Mouse (Mus musculus): ENCODE results near the gene Sorl1. TPM values are rescaled to one million over a fixed set of nuclear protein-coding genes. Genes with fewer than 3 reads are reported as not detected.

Sorl1 gene
- 3.9 and 7.0 TPM in 2 replicates for polyA plus RNA-seq (2016; fragmentation: Nextera tagmentation; extraction: Ambion mirVana)

DNA sequence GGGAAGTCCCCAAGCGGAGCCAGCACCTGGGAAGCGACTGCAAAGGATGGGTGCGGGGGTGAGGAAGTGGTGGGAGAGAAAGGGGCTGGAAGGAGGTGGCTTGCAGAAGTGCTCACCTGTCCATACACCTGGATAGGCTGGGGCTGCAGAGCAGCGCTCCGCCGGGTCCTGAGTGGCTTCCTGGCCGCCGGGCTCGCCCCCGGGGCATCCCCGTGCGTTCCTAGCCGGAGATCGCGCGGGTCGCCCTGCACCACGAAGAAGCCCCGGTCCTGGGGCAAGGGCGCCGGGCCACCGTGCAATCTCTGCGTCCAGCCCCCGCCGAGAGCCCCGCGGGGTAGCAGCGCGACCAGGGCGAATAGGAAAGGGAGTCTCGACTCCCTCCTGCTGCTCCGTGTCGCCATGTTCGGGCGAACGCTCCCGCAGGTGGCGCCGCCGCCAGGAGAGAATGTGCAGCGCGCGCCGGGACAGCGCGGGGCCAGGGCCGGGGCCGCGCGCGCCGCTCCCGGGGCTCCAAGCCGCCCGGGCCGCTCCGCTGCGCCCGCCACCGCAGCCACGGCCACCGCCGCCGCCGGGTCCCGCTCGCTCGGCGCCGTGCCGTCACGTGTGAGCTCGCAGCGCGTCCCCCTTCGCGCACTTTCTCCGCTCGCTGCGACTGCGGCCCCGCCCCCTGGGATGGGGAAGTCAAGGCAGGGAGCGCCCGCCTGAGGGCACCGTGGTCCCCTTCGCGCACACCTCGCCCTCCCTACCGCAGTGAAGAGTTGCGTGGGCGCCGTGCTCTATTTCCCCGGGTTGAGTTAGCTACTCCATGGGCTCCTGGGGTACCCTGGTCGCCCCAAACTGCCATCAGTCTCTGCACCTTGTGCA is at the start of gene Sorl1:
Gene Sorl1 (minus strand): TSS at position 585 of the 864 bp plus-strand sequence.
- under 1% methylated on average over 94 of the region's 94 CpGs for WGBS
- Histone ChIP-seq H3K36me3 (replicated peaks) (no peaks in the 10 kb centered on the region), H3K4me3 (peak within 1 kb of the TSS; percentile 84), H3K27me3 (replicated peaks; ENCODE audit: low read depth, poor library complexity, severe bottlenecking) (peaks cover 67% of the 10 kb centered on the region), H3K9me3 (no peaks in the 10 kb centered on the region), H3K27ac (replicated peaks) (peak within 1 kb of the TSS; percentile 88), H3K4me1 (peaks cover 31% of the 10 kb centered on the region)
- peak; percentile 83 for DNase-seq (ENCODE audit: low spot score)

DNA sequence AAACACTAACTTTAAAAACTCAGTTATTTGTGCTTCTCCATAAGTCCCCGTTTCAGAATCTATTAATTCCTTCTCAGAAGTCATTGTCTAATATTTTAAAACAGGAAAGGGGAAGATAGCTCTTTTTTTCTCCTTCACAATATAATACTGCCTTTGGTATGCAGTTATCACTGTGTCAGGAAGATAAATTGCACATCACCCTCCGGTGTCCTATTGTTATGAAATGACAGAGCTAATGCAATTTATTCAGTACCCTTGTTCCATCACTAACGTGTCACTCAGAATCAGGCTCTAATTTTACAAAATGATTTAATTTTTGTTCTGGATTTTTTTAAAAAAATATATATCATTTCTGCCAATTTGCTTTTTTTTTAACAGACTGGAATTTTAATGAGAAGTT is 49.7 kb upstream of the Sorl1 start:
- Histone ChIP-seq H3K27ac (replicated peaks) (no peak overlapping the region), H3K27me3 (replicated peaks; ENCODE audit: low read depth, poor library complexity, severe bottlenecking) (no peaks in the 10 kb centered on the region), H3K36me3 (replicated peaks) (no peaks in the 10 kb centered on the region), H3K4me1 (peaks cover 5% of the 10 kb centered on the region; the same call in 1 of the 2 replicates), H3K9me3 (no peaks in the 10 kb centered on the region), H3K4me3 (no peak overlapping the region)
- WGBS: 88% methylated on average over 3 of the region's 3 CpGs
- DNase-seq (ENCODE audit: low spot score): no peak

- Histone ChIP-seq H3K27ac (replicated peaks) (no peak overlapping the region), H3K9me3 (no peaks in the 10 kb centered on the region), H3K27me3 (replicated peaks; ENCODE audit: low read depth, poor library complexity, severe bottlenecking) (no peaks in the 10 kb centered on the region), H3K36me3 (replicated peaks) (no peaks in the 10 kb centered on the region), H3K4me3 (no peak overlapping the region), H3K4me1 (no peaks in the 10 kb centered on the region)
- WGBS: 88% methylated on average over 8 of the region's 8 CpGs
- DNase-seq (ENCODE audit: low spot score): no peak
Observed at GRCm38 (mm10) chr9:42169491-42169890, 45.4 kb upstream of the Sorl1 start.

- Histone ChIP-seq H3K27me3 (replicated peaks; ENCODE audit: low read depth, poor library complexity, severe bottlenecking) (no peaks in the 10 kb centered on the region), H3K4me3 (no peak overlapping the region), H3K9me3 (no peaks in the 10 kb centered on the region), H3K4me1 (no peaks in the 10 kb centered on the region), H3K36me3 (replicated peaks) (no peaks in the 10 kb centered on the region), H3K27ac (replicated peaks) (no peak overlapping the region)
- WGBS: 92% methylated on average over 7 of the region's 7 CpGs
- DNase-seq (ENCODE audit: low spot score): no peak
Observed at GRCm38 (mm10) chr9:42169025-42169424, 44.9 kb upstream of the Sorl1 start.

- Histone ChIP-seq H3K27ac (replicated peaks) (no peak overlapping the region), H3K27me3 (replicated peaks; ENCODE audit: low read depth, poor library complexity, severe bottlenecking) (no peaks in the 10 kb centered on the region), H3K36me3 (replicated peaks) (no peaks in the 10 kb centered on the region), H3K9me3 (no peaks in the 10 kb centered on the region), H3K4me3 (no peak overlapping the region), H3K4me1 (no peaks in the 10 kb centered on the region)
- 79% methylated on average over 2 of the region's 2 CpGs for WGBS
- no peak for DNase-seq (ENCODE audit: low spot score)
Observed at GRCm38 (mm10) chr9:42164930-42165329, 40.8 kb upstream of the Sorl1 start.

- H3K9me3 ChIP-seq: no peaks in the 10 kb centered on the region
- 92% methylated on average over 4 of the region's 4 CpGs for WGBS
- H3K36me3 ChIP-seq (replicated peaks): no peaks in the 10 kb centered on the region
- H3K4me1 ChIP-seq: no peaks in the 10 kb centered on the region
- no peak overlapping the region for H3K4me3 ChIP-seq
- no peak overlapping the region for H3K27ac ChIP-seq (replicated peaks)
- H3K27me3 ChIP-seq (replicated peaks; ENCODE audit: low read depth, poor library complexity, severe bottlenecking): no peaks in the 10 kb centered on the region
- no peak for DNase-seq (ENCODE audit: low spot score)
Observed at GRCm38 (mm10) chr9:42163011-42163410, 38.9 kb upstream of the Sorl1 start.

- WGBS: 72% methylated on average over 5 of the region's 5 CpGs
- Histone ChIP-seq H3K9me3 (no peaks in the 10 kb centered on the region), H3K4me3 (no peak overlapping the region), H3K4me1 (no peaks in the 10 kb centered on the region), H3K27me3 (replicated peaks; ENCODE audit: low read depth, poor library complexity, severe bottlenecking) (no peaks in the 10 kb centered on the region), H3K27ac (replicated peaks) (no peak overlapping the region), H3K36me3 (replicated peaks) (no peaks in the 10 kb centered on the region)
- no peak for DNase-seq (ENCODE audit: low spot score)
Observed at GRCm38 (mm10) chr9:42159376-42159775, 35.3 kb upstream of the Sorl1 start.

DNA sequence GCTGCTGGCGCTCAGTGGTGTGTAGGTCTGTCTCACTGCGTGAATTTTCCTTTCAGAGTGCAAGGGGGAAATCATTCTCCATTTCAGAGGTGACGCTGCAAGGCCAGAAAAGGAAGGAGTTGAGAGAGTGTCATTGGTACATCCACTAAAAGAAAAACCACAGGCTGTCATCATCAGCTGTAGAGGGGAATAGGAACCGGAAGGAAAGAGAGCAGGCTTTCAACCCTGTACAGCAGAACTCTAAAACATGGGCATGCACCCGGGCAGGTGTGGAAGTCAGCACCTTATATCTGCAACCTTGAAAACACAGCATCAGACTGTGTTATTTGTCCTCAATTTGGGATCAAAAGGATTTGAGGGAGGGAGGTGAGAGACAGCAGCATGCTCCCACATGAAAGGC is 34.6 kb upstream of the Sorl1 start:
- Histone ChIP-seq H3K4me1 (no peaks in the 10 kb centered on the region), H3K36me3 (replicated peaks) (no peaks in the 10 kb centered on the region), H3K4me3 (no peak overlapping the region), H3K27ac (replicated peaks) (no peak overlapping the region), H3K9me3 (no peaks in the 10 kb centered on the region), H3K27me3 (replicated peaks; ENCODE audit: low read depth, poor library complexity, severe bottlenecking) (no peaks in the 10 kb centered on the region)
- WGBS: 78% methylated on average over 5 of the region's 5 CpGs
- no peak for DNase-seq (ENCODE audit: low spot score)

DNA sequence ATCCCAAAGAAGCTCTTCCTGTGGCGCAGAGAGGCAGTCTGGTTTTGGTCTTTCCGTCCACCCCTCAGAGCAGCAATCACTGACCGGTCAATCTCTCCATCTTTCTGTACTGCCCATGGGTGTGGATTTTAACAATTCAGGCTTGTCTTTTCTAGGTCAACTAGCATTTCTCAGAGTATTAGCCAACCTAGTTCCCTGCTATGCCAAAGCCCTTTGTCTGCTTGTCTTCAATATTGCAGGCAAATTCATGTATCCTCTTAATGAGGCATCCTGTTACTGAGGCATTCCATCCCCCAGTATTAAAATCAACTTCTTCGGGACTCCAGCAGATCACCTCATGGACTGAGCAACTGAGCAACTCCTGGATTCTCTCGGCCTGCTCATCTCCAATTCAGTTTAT is 33.9 kb upstream of the Sorl1 start:
- no peaks in the 10 kb centered on the region for H3K27me3 ChIP-seq (replicated peaks; ENCODE audit: low read depth, poor library complexity, severe bottlenecking)
- WGBS: 88% methylated on average over 5 of the region's 5 CpGs
- no peak overlapping the region for H3K27ac ChIP-seq (replicated peaks)
- H3K4me1 ChIP-seq: no peaks in the 10 kb centered on the region
- DNase-seq (ENCODE audit: low spot score): no peak
- no peak overlapping the region for H3K4me3 ChIP-seq
- no peaks in the 10 kb centered on the region for H3K9me3 ChIP-seq
- no peaks in the 10 kb centered on the region for H3K36me3 ChIP-seq (replicated peaks)

- no peak overlapping the region for H3K4me3 ChIP-seq
- H3K36me3 ChIP-seq (replicated peaks): no peaks in the 10 kb centered on the region
- 84% methylated on average over 3 of the region's 3 CpGs for WGBS
- no peak for DNase-seq (ENCODE audit: low spot score)
- H3K9me3 ChIP-seq: no peaks in the 10 kb centered on the region
- no peaks in the 10 kb centered on the region for H3K27me3 ChIP-seq (replicated peaks; ENCODE audit: low read depth, poor library complexity, severe bottlenecking)
- H3K4me1 ChIP-seq: no peaks in the 10 kb centered on the region
- H3K27ac ChIP-seq (replicated peaks): no peak overlapping the region
Observed at GRCm38 (mm10) chr9:42156566-42156965, 32.5 kb upstream of the Sorl1 start.

DNA sequence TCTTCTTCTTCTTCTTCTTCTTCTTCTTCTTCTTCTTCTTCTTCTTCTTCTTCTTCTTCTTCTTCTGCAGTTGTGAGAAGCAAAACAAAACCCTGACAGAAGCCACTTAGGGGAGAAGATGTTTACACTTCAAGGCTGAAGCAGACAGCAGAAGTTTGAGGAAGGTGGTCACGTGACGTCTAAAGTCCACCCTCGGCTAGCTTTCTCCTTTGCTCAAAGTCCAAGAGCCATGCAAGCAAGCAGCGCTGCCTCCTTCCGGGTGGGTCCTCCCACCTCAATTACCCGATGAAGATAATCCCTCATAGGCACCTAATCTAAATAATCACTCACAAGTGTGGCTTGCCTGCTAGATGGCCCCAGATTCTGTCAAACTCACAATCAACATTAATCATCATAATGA is 30.6 kb upstream of the Sorl1 start:
- Histone ChIP-seq H3K4me3 (no peak overlapping the region), H3K36me3 (replicated peaks) (no peaks in the 10 kb centered on the region), H3K4me1 (no peaks in the 10 kb centered on the region), H3K27ac (replicated peaks) (no peak overlapping the region), H3K27me3 (replicated peaks; ENCODE audit: low read depth, poor library complexity, severe bottlenecking) (no peaks in the 10 kb centered on the region), H3K9me3 (no peaks in the 10 kb centered on the region)
- 86% methylated on average over 6 of the region's 6 CpGs for WGBS
- no peak for DNase-seq (ENCODE audit: low spot score)

- Histone ChIP-seq H3K9me3 (peaks cover 6% of the 10 kb centered on the region; the same call in 1 of the 2 replicates), H3K27ac (replicated peaks) (no peak overlapping the region), H3K4me3 (no peak overlapping the region), H3K4me1 (0 out of 2 replicates have a peak, but pooled peaks cover 3% of the 10 kb centered on the region), H3K27me3 (replicated peaks; ENCODE audit: low read depth, poor library complexity, severe bottlenecking) (no peaks in the 10 kb centered on the region), H3K36me3 (replicated peaks) (no peaks in the 10 kb centered on the region)
- WGBS: 83% methylated on average over 6 of the region's 6 CpGs
- no peak for DNase-seq (ENCODE audit: low spot score)
Observed at GRCm38 (mm10) chr9:42148816-42149215, 24.7 kb upstream of the Sorl1 start.

GRCm38 (mm10) chr9:42148036-42148435 is 23.9 kb upstream of the Sorl1 start:
- Histone ChIP-seq H3K4me1 (0 out of 2 replicates have a peak, but pooled peaks cover 3% of the 10 kb centered on the region), H3K27me3 (replicated peaks; ENCODE audit: low read depth, poor library complexity, severe bottlenecking) (no peaks in the 10 kb centered on the region), H3K27ac (replicated peaks) (no peak overlapping the region), H3K4me3 (no peak overlapping the region), H3K36me3 (replicated peaks) (no peaks in the 10 kb centered on the region), H3K9me3 (peaks cover 6% of the 10 kb centered on the region; the same call in 1 of the 2 replicates)
- 70% methylated on average over 4 of the region's 4 CpGs for WGBS
- no peak for DNase-seq (ENCODE audit: low spot score)

Measured in embryonic facial prominence, embryonic 10.5 days (tissue).